Comparison of ENCODE assay signal across 8 mouse cellular contexts in genomic region chr15:89178954-89179629, GRCm38 (mm10). TPM values are rescaled to one million over a fixed set of nuclear protein-coding genes. Genes with fewer than 3 reads are reported as not detected.
DNase-seq lines count a peak whose midpoint lies in the region; ATAC-seq and TF ChIP-seq lines count a peak whose summit lies in the region.

No protein-coding gene starts in this region.

- no peaks in the 10 kb centered on the region for H3K27me3 ChIP-seq in hindbrain, postnatal 0 days (ENCODE audit: insufficient read depth, low read length)
- H3K27me3 ChIP-seq in liver, embryonic 13.5 days = peaks cover 79% of the 10 kb centered on the region

- no peaks in the 10 kb centered on the region for H3K9me3 ChIP-seq in hindbrain, postnatal 0 days (ENCODE audit: low read length)
- H3K9me3 ChIP-seq in liver, embryonic 13.5 days (replicated peaks) = no peaks in the 10 kb centered on the region

- peak overlapping the region; percentile 69 for H3K4me3 ChIP-seq in left cerebral cortex, adult 2 months
- peak overlapping the region; percentile 78 for H3K4me3 ChIP-seq in hindbrain, postnatal 0 days (ENCODE audit: low read length)
- peak overlapping the region; percentile 63 for H3K4me3 ChIP-seq in liver, embryonic 13.5 days (replicated peaks)

- peak overlapping the region; percentile 96 for H3K4me2 ChIP-seq in hindbrain, postnatal 0 days (ENCODE audit: low read depth, low read length)
- H3K4me2 ChIP-seq in liver, embryonic 13.5 days = peak overlapping the region; percentile 69

- no peak for DNase-seq in left cerebral cortex, adult 2 months (ENCODE audit: extremely low spot score in 1 of 2, low spot score in 2 of 2)
- no peak for DNase-seq in left cerebral cortex, adult 18-20 months (ENCODE audit: low spot score in 2 of 2)
- DNase-seq in cerebellum, postnatal 14 days = peak; percentile 81 to 83
- DNase-seq in gastrocnemius, postnatal 14 days = peak; percentile 72
- peak; percentile 60 for DNase-seq in hindbrain, postnatal 0 days (ENCODE audit: low spot score)
- DNase-seq in liver, embryonic 13.5 days = peak; percentile 49
- peak; percentile 53 for DNase-seq in neural tube, embryonic 10.5 days (ENCODE audit: extremely low spot score, low spot score)
- peak; percentile 78 for DNase-seq in urinary bladder, postnatal 25 days (ENCODE audit: low spot score)

- H3K4me1 ChIP-seq in hindbrain, postnatal 0 days (ENCODE audit: insufficient read depth, low read length) = peaks cover 35% of the 10 kb centered on the region
- H3K4me1 ChIP-seq in liver, embryonic 13.5 days (replicated peaks) = peaks cover 77% of the 10 kb centered on the region

- intact Hi-C loops in left cerebral cortex, adult 2 months (cut with DNase I) = no loop called here
- intact Hi-C loops in gastrocnemius, postnatal 14 days (cut with DNase I; ENCODE audit: low total_unique reads) = no loop called here

- peak overlapping the region; percentile 94 for H3K9ac ChIP-seq in hindbrain, postnatal 0 days (replicated peaks; ENCODE audit: low read length)
- peak overlapping the region; percentile 65 for H3K9ac ChIP-seq in liver, embryonic 13.5 days

- H3K27ac ChIP-seq in left cerebral cortex, adult 2 months = peak overlapping the region; percentile 88
- H3K27ac ChIP-seq in hindbrain, postnatal 0 days = peak overlapping the region; percentile 94
- peak overlapping the region; percentile 85 for H3K27ac ChIP-seq in liver, embryonic 13.5 days

- H3K36me3 ChIP-seq in hindbrain, postnatal 0 days (ENCODE audit: insufficient read depth, low read length) = no peaks in the 10 kb centered on the region
- H3K36me3 ChIP-seq in liver, embryonic 13.5 days = no peaks in the 10 kb centered on the region

- 2% methylated on average over 16 of the region's 16 CpGs for WGBS in hindbrain, postnatal 0 days
- 13% methylated on average over 16 of the region's 16 CpGs for WGBS in liver, embryonic 13.5 days (ENCODE audit: insufficient replicate concordance)

- no peak for ATAC-seq in hindbrain, postnatal 0 days
- peak; percentile 19 for ATAC-seq in liver, embryonic 13.5 days (ENCODE audit: low read depth)

- TF ChIP-seq CTCF in left cerebral cortex, adult 2 months (IDR thresholded peaks at IDR 0.05) = no peak
- TF ChIP-seq CTCF in hindbrain, postnatal 0 days (IDR thresholded peaks at IDR 0.05; ENCODE audit: low read depth) = no peak

RNA-seq across cellular contexts. Expression of gene Plxnb2, which starts 1.5 kb away (rescaled TPM):
- total RNA-seq in left cerebral cortex, adult 2 months (2021) = 10 to 100 TPM; 49.4 to 53.3 TPM
- 10 to 100 TPM; 47.3 to 54.9 TPM for total RNA-seq in left cerebral cortex, adult 18-20 months (2021)
- 10 to 100 TPM; 20.9 to 23.8 TPM for total RNA-seq in gastrocnemius, postnatal 14 days (2021)
- total RNA-seq in hindbrain, postnatal 0 days (2014; rRNA removed) = 239 and 274 TPM in 2 replicates
- polyA plus RNA-seq in hindbrain, postnatal 0 days (2015; fragmentation: Nextera tagmentation; extraction: Ambion mirVana) = 64.1 and 64.7 TPM in 2 replicates
- polyA plus RNA-seq in liver, embryonic 13.5 days (2015; fragmentation: Nextera tagmentation; extraction: Ambion mirVana) = 20.2 and 21.2 TPM in 2 replicates

RNA-seq across cellular contexts. Expression of gene Dennd6b, which starts 17.2 kb away (rescaled TPM):
- 10 to 100 TPM; 52.2 to 53.9 TPM for total RNA-seq in left cerebral cortex, adult 2 months (2021)
- 10 to 100 TPM; 45.9 to 52.9 TPM for total RNA-seq in left cerebral cortex, adult 18-20 months (2021)
- total RNA-seq in gastrocnemius, postnatal 14 days (2021) = 1 to 10 TPM; 4.1 to 5.4 TPM
- 73.9 and 79.9 TPM in 2 replicates for total RNA-seq in hindbrain, postnatal 0 days (2014; rRNA removed)
- 60.1 and 62.2 TPM in 2 replicates for polyA plus RNA-seq in hindbrain, postnatal 0 days (2015; fragmentation: Nextera tagmentation; extraction: Ambion mirVana)
- 3.0 and 3.2 TPM in 2 replicates for polyA plus RNA-seq in liver, embryonic 13.5 days (2015; fragmentation: Nextera tagmentation; extraction: Ambion mirVana)

RNA-seq across cellular contexts. Expression of gene Mapk11, which starts 29.7 kb away (rescaled TPM):
- total RNA-seq in left cerebral cortex, adult 2 months (2021) = 10 to 100 TPM; 61.8 to 63.5 TPM
- total RNA-seq in left cerebral cortex, adult 18-20 months (2021) = 10 to 100 TPM; 49.1 to 55.1 TPM
- total RNA-seq in gastrocnemius, postnatal 14 days (2021) = 1 to 10 TPM; 1.7 TPM
- 19.7 and 30.6 TPM in 2 replicates for total RNA-seq in hindbrain, postnatal 0 days (2014; rRNA removed)
- polyA plus RNA-seq in hindbrain, postnatal 0 days (2015; fragmentation: Nextera tagmentation; extraction: Ambion mirVana) = 15.8 and 17.8 TPM in 2 replicates
- 0.76 and 0.78 TPM in 2 replicates for polyA plus RNA-seq in liver, embryonic 13.5 days (2015; fragmentation: Nextera tagmentation; extraction: Ambion mirVana)

RNA-seq across cellular contexts. Expression of gene Ppp6r2, which starts 32.3 kb away (rescaled TPM):
- 100 to 1,000 TPM; 161 to 171 TPM for total RNA-seq in left cerebral cortex, adult 2 months (2021)
- 100 to 1,000 TPM; 155 to 157 TPM for total RNA-seq in left cerebral cortex, adult 18-20 months (2021)
- total RNA-seq in gastrocnemius, postnatal 14 days (2021) = 10 to 100 TPM; 56.2 to 57.3 TPM
- 257 and 290 TPM in 2 replicates for total RNA-seq in hindbrain, postnatal 0 days (2014; rRNA removed)
- 71.2 and 72.7 TPM in 2 replicates for polyA plus RNA-seq in hindbrain, postnatal 0 days (2015; fragmentation: Nextera tagmentation; extraction: Ambion mirVana)
- 16.2 and 17.1 TPM in 2 replicates for polyA plus RNA-seq in liver, embryonic 13.5 days (2015; fragmentation: Nextera tagmentation; extraction: Ambion mirVana)

RNA-seq across cellular contexts. Expression of gene Mapk12, which starts 38.6 kb away (rescaled TPM):
- 1 to 10 TPM; 8.3 to 9.3 TPM for total RNA-seq in left cerebral cortex, adult 2 months (2021)
- total RNA-seq in left cerebral cortex, adult 18-20 months (2021) = 1 to 10 TPM; 7.4 to 9.2 TPM
- 100 to 1,000 TPM in 1 of 2 experiments, 10 to 100 TPM in 1; 91.5 to 104 TPM for total RNA-seq in gastrocnemius, postnatal 14 days (2021)
- total RNA-seq in hindbrain, postnatal 0 days (2014; rRNA removed) = 3.3 and 4.8 TPM in 2 replicates
- 2.6 and 5.1 TPM in 2 replicates for polyA plus RNA-seq in hindbrain, postnatal 0 days (2015; fragmentation: Nextera tagmentation; extraction: Ambion mirVana)
- 1.5 and 1.7 TPM in 2 replicates for polyA plus RNA-seq in liver, embryonic 13.5 days (2015; fragmentation: Nextera tagmentation; extraction: Ambion mirVana)

Comparison
In these comparisons a context has a peak if more than half of its experiments do, and no peak if none do; other contexts are left out.
1. DNase-seq: peak in cerebellum, postnatal 14 days (2 of 2), gastrocnemius, postnatal 14 days (single experiment), hindbrain, postnatal 0 days (single experiment), liver, embryonic 13.5 days (single experiment), neural tube, embryonic 10.5 days (single experiment) and urinary bladder, postnatal 25 days (single experiment); none in left cerebral cortex, adult 2 months (0 of 2) and left cerebral cortex, adult 18-20 months (0 of 2).
2. RNA of gene Dennd6b, which starts 17.2 kb away (total RNA-seq): 73.9 to 79.9 TPM in hindbrain, postnatal 0 days, 52.2 to 53.9 TPM in left cerebral cortex, adult 2 months and 45.9 to 52.9 TPM in left cerebral cortex, adult 18-20 months; 4.1 to 5.4 TPM in gastrocnemius, postnatal 14 days; every median in the first group is over 4 times any median in the second.
3. Peak in every context shown above with its lines, with median percentiles within 50 percentile points of each other: H3K27ac ChIP-seq and H3K4me3 ChIP-seq.